Mouse (Mus musculus): Measurements from ENCODE around the gene Scamp3. TPM values are rescaled to one million over a fixed set of nuclear protein-coding genes. Genes with fewer than 3 reads are reported as not detected.
A peak's percentile ranks its signal among the peaks of the same experiment; 100 is the strongest.

Gene Scamp3
- polyA plus RNA-seq, 1 experiment from 2014 or later: 90.5 TPM

GRCm38 (mm10) chr3:89144821-89145220 lies 32.5 kb upstream of the Scamp3 start:
- no peak overlapping the region for H3K4me2 ChIP-seq (ENCODE audit: low read length)
- H3K9me3 ChIP-seq (replicated peaks; ENCODE audit: control insufficient read depth, low read length): no peaks in the 10 kb centered on the region
- DNase-seq (ENCODE audit: low spot score): no peak
- H3K27ac ChIP-seq (ENCODE audit: low read depth, low read length): no peak overlapping the region
- ATAC-seq: no peak
- H3K9ac ChIP-seq (ENCODE audit: low read length): no peak overlapping the region
- H3K4me3 ChIP-seq (ENCODE audit: low read depth, low read length): no peak overlapping the region
- WGBS: 89% methylated on average over 10 of the region's 10 CpGs
- H3K27me3 ChIP-seq (replicated peaks; ENCODE audit: control insufficient read depth, insufficient read depth, low read length): no peaks in the 10 kb centered on the region
- H3K36me3 ChIP-seq (ENCODE audit: control insufficient read depth, insufficient read depth, low read length): no peaks in the 10 kb centered on the region
- H3K4me1 ChIP-seq (ENCODE audit: control insufficient read depth, insufficient read depth, low read length): no peaks in the 10 kb centered on the region

- WGBS: 17% methylated on average over 8 of the region's 8 CpGs
- H3K4me3 ChIP-seq (ENCODE audit: low read depth, low read length): no peak overlapping the region
Observed at GRCm38 (mm10) chr3:89145566-89145965, 31.7 kb upstream of the Scamp3 start.

GRCm38 (mm10) chr3:89147101-89147978 lies 29.9 kb upstream of the Scamp3 start:
- H3K4me3 ChIP-seq (ENCODE audit: low read depth, low read length): no peak overlapping the region
- no peaks in the 10 kb centered on the region for H3K4me1 ChIP-seq (ENCODE audit: control insufficient read depth, insufficient read depth, low read length)
- no peaks in the 10 kb centered on the region for H3K27me3 ChIP-seq (replicated peaks; ENCODE audit: control insufficient read depth, insufficient read depth, low read length)
- H3K9me3 ChIP-seq (replicated peaks; ENCODE audit: control insufficient read depth, low read length): no peaks in the 10 kb centered on the region
- ATAC-seq: no peak; the same call in 1 of the 2 replicates
- H3K27ac ChIP-seq (ENCODE audit: low read depth, low read length): no peak overlapping the region
- H3K36me3 ChIP-seq (ENCODE audit: control insufficient read depth, insufficient read depth, low read length): 0 out of 2 replicates have a peak, but pooled peaks cover 3% of the 10 kb centered on the region
- no peak overlapping the region for H3K4me2 ChIP-seq (ENCODE audit: low read length)
- no peak overlapping the region for H3K9ac ChIP-seq (ENCODE audit: low read length)
- WGBS: 25% methylated on average over 26 of the region's 26 CpGs
- no peak for DNase-seq (ENCODE audit: low spot score)

More at GRCm38 (mm10) chr3:89145566-89145965, 31.7 kb upstream of the Scamp3 start:
- no peak overlapping the region for H3K4me2 ChIP-seq (ENCODE audit: low read length)
- no peaks in the 10 kb centered on the region for H3K27me3 ChIP-seq (replicated peaks; ENCODE audit: control insufficient read depth, insufficient read depth, low read length)
- no peak overlapping the region for H3K27ac ChIP-seq (ENCODE audit: low read depth, low read length)
- H3K9me3 ChIP-seq (replicated peaks; ENCODE audit: control insufficient read depth, low read length): no peaks in the 10 kb centered on the region
- no peak overlapping the region for H3K9ac ChIP-seq (ENCODE audit: low read length)
- ATAC-seq (no peak), DNase-seq (ENCODE audit: low spot score) (no peak)
- H3K4me1 ChIP-seq (ENCODE audit: control insufficient read depth, insufficient read depth, low read length): no peaks in the 10 kb centered on the region
- H3K36me3 ChIP-seq (ENCODE audit: control insufficient read depth, insufficient read depth, low read length): no peaks in the 10 kb centered on the region

GRCm38 (mm10) chr3:89147979-89148311 lies 29.3 kb upstream of the Scamp3 start:
- H3K27me3 ChIP-seq (replicated peaks; ENCODE audit: control insufficient read depth, insufficient read depth, low read length): no peaks in the 10 kb centered on the region
- H3K9me3 ChIP-seq (replicated peaks; ENCODE audit: control insufficient read depth, low read length): no peaks in the 10 kb centered on the region
- H3K36me3 ChIP-seq (ENCODE audit: control insufficient read depth, insufficient read depth, low read length): peaks cover 6% of the 10 kb centered on the region; the same call in 1 of the 2 replicates
- H3K4me2 ChIP-seq (ENCODE audit: low read length): no peak overlapping the region
- no peaks in the 10 kb centered on the region for H3K4me1 ChIP-seq (ENCODE audit: control insufficient read depth, insufficient read depth, low read length)
- H3K4me3 ChIP-seq (ENCODE audit: low read depth, low read length): no peak overlapping the region
- 17% methylated on average over 15 of the region's 15 CpGs for WGBS
- DNase-seq (ENCODE audit: low spot score) (no peak), ATAC-seq (no peak)
- no peak overlapping the region for H3K9ac ChIP-seq (ENCODE audit: low read length)
- H3K27ac ChIP-seq (ENCODE audit: low read depth, low read length): no peak overlapping the region

DNA sequence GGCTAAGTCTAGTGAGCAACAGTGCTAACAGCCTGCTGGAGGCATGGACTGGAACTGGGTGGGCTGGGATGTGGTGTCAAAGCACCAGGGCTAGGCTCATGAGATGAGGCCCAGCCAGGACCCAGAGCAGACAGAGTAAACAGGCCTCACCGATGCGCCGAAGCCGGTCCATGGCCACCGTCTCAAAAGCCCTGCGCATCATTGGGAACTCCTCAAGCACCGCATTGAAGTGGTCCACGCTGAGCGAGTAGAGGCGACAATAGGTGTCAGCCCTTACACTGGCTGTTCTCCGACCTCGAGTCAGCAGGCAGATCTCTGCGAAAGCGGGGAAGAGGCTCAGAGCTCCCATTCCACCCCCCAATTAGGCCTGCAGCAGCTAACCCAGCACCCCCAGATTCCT lies 28.7 kb upstream of the Scamp3 start:
- Histone ChIP-seq H3K9me3 (replicated peaks; ENCODE audit: control insufficient read depth, low read length) (no peaks in the 10 kb centered on the region), H3K4me3 (ENCODE audit: low read depth, low read length) (no peak overlapping the region), H3K4me2 (ENCODE audit: low read length) (no peak overlapping the region), H3K27ac (ENCODE audit: low read depth, low read length) (no peak overlapping the region), H3K27me3 (replicated peaks; ENCODE audit: control insufficient read depth, insufficient read depth, low read length) (no peaks in the 10 kb centered on the region), H3K4me1 (ENCODE audit: control insufficient read depth, insufficient read depth, low read length) (no peaks in the 10 kb centered on the region), H3K9ac (ENCODE audit: low read length) (no peak overlapping the region), H3K36me3 (ENCODE audit: control insufficient read depth, insufficient read depth, low read length) (peaks cover 6% of the 10 kb centered on the region; the same call in 1 of the 2 replicates)
- ATAC-seq: no peak
- DNase-seq (ENCODE audit: low spot score): no peak
- 76% methylated on average over 14 of the region's 14 CpGs for WGBS

- Histone ChIP-seq H3K27me3 (replicated peaks; ENCODE audit: control insufficient read depth, insufficient read depth, low read length) (no peaks in the 10 kb centered on the region), H3K4me3 (ENCODE audit: low read depth, low read length) (no peak overlapping the region), H3K36me3 (ENCODE audit: control insufficient read depth, insufficient read depth, low read length) (peaks cover 6% of the 10 kb centered on the region; the same call in 1 of the 2 replicates), H3K4me1 (ENCODE audit: control insufficient read depth, insufficient read depth, low read length) (no peaks in the 10 kb centered on the region), H3K4me2 (ENCODE audit: low read length) (no peak overlapping the region), H3K9ac (ENCODE audit: low read length) (no peak overlapping the region), H3K27ac (ENCODE audit: low read depth, low read length) (no peak overlapping the region), H3K9me3 (replicated peaks; ENCODE audit: control insufficient read depth, low read length) (no peaks in the 10 kb centered on the region)
- WGBS: 60% methylated on average over 17 of the region's 17 CpGs
- no peak for DNase-seq (ENCODE audit: low spot score)
- ATAC-seq: no peak
Observed at GRCm38 (mm10) chr3:89152084-89152835, 25.0 kb upstream of the Scamp3 start.

DNA sequence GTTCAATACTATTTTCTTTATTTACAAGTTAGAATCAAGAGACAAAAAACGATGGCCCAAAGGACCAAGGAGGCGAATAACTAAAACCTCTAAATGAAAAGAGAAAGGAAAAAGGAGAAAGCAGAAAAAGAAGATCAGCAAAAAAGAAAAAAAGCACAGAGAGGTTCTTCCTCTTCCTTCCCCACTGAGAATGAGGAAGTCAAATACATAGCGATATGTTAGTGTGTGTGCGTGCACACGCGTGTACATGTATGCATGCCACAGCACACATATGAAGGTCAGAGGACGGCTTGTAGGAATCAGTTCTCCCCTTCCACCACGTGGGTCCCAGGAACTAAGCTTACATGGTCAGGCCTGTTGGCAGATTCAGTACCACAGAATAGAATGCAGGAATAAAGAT lies 20.3 kb upstream of the Scamp3 start:
- no peak for DNase-seq (ENCODE audit: low spot score)

GRCm38 (mm10) chr3:89158651-89159050 lies 18.6 kb upstream of the Scamp3 start:
- DNase-seq (ENCODE audit: low spot score) (peak; percentile 17), ATAC-seq (no peak)
- H3K27me3 ChIP-seq (replicated peaks; ENCODE audit: control insufficient read depth, insufficient read depth, low read length): no peaks in the 10 kb centered on the region
- H3K36me3 ChIP-seq (ENCODE audit: control insufficient read depth, insufficient read depth, low read length): no peaks in the 10 kb centered on the region
- H3K4me3 ChIP-seq (ENCODE audit: low read depth, low read length): peak overlapping the region; percentile 73
- H3K4me1 ChIP-seq (ENCODE audit: control insufficient read depth, insufficient read depth, low read length): peaks cover 8% of the 10 kb centered on the region; the same call in 1 of the 2 replicates
- H3K4me2 ChIP-seq (ENCODE audit: low read length): peak overlapping the region; percentile 95
- peak overlapping the region; percentile 45; the same call in 1 of the 2 replicates for H3K9ac ChIP-seq (ENCODE audit: low read length)
- H3K27ac ChIP-seq (ENCODE audit: low read depth, low read length): no peak overlapping the region
- WGBS: 23% methylated on average over 7 of the region's 7 CpGs
- H3K9me3 ChIP-seq (replicated peaks; ENCODE audit: control insufficient read depth, low read length): no peaks in the 10 kb centered on the region

More for the DNA sequence above, 20.3 kb upstream of the Scamp3 start:
- 90% methylated on average over 8 of the region's 8 CpGs for whole genome bisulfite sequencing
- Histone ChIP-seq H3K4me1 (ENCODE audit: control insufficient read depth, insufficient read depth, low read length) (peaks cover 8% of the 10 kb centered on the region; the same call in 1 of the 2 replicates), H3K36me3 (ENCODE audit: control insufficient read depth, insufficient read depth, low read length) (peaks cover 3% of the 10 kb centered on the region; the same call in 1 of the 2 replicates), H3K9me3 (replicated peaks; ENCODE audit: control insufficient read depth, low read length) (no peaks in the 10 kb centered on the region), H3K27me3 (replicated peaks; ENCODE audit: control insufficient read depth, insufficient read depth, low read length) (no peaks in the 10 kb centered on the region), H3K4me2 (ENCODE audit: low read length) (no peak overlapping the region), H3K9ac (ENCODE audit: low read length) (no peak overlapping the region), H3K27ac (ENCODE audit: low read depth, low read length) (no peak overlapping the region), H3K4me3 (ENCODE audit: low read depth, low read length) (no peak overlapping the region)
- no peak for ATAC-seq
